Mouse (Mus musculus): ENCODE results near the gene Cpne4.

The Cpne4 gene

DNA sequence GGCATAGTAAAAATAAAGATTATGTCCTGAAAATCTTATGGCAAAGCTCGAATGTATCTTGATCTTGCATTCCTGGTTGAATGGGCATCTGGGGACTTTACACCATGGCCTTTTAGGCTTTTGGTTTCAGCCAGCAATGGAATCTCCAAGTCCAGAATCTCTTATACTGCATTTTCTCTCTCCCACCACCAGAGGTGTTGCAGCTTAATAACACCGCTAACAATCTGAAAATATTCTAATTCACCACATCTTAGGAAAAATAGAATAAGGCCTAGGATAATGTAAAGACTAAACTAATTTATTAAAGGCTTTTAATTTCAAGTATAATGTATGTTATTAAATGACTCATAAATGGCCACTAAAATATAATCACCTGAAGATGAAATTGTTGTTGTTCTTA is 503.2 kb downstream of the Cpne4 start:
- DNase-seq = no peak

DNA sequence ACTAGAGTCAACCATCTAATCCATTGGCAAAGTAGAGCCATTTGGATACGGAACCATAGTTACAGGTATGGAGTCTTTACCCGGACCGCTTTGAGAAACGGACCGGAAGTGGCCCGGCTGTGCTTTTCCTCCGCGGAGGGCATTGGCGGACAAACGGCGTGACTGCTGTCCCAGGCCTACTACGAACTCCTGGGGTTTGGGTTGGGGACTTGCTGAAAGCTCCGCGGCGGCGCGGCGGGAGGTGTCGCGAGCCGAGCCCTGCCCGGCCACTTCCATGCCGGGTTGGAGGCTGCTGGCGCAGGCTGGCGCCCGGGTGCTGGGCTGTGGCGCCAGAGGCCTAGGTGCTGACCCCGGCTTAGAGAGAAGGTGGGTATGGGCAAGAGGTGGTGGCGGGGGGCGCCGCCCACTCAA is 506.1 kb downstream of the Cpne4 start, which contains the start of gene Mrpl3:
Mrpl3 (plus strand) TSS at position 93 of the 411 bp plus-strand sequence.
- peak; percentile 74 for DNase-seq

DNA sequence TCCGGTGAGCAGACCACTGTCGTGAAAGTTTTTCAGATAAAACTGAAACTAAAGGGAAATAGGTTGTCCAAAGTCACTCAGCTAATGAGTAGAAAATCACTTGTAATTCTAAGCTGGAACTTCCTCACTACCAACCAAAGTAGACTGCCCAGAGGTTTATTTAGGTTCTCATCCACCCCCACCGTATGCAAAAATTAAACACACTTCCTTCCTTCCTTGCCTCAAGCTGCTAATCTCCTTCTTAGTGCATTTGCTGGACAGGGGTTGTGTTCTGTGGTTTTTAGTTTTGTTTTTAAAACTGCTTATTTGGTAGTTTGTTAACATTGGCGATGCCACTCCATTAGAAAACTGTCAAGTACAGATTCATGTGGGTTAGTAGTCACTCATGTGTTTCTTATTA is 506.7 kb downstream of the Cpne4 start:
- no peak for DNase-seq

DNA sequence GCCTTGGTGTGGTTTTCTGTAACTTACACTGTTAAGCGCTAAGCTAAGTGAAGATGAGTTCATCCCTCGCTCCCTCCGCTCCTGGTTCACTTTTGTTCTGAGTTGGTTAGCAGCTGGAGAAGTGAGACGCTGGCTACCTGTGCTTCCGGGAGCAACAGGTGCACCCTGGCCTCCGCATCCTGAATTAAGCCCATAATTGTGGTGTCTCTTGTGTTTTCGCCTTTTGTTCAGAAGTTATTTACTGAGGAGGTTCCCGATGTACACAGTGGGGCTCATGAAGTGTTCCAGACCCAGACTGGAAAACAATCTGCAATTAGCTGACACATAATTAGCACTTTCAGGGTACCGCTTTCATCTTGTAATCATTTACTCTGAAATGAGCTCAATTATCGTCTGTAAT is 522.0 kb downstream of the Cpne4 start:
- DNase-seq = no peak

DNA sequence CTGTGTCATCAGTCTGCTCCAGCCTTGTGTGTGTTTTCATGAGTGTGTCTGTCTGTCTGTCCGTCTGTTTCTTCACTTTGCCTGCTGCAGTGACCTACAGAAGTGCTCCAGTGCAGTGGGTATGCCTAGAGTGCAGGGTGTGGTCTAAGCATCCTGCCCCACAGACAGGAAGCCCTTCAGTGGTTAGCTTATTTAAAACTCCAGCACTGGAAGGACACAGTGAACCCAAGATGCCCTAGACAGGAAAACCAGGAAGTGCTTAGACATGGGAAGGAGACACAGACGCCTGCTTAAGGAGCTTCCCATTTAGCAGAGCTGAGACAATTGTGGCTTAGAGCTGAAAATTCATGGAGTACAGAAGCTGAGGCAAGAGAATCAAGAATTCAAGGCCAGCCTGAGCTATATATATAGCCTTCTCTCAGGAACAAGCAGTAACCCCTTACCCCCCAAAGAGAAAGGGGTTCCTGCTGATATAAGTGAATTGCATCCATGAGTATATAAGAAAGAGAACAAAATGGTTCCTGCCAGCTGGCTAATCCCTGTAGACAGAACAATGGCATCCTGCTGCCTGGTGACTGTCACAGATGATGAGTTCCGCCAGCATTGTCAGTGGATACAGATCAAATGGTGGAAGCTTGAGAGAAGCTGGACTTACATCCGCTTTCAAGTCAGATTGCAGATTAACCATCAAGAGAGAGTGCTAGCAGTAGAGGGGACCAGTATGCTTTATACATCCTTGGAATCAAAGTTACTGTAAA is 526.1 kb downstream of the Cpne4 start:
- DNase-seq = peak; percentile 7

DNA sequence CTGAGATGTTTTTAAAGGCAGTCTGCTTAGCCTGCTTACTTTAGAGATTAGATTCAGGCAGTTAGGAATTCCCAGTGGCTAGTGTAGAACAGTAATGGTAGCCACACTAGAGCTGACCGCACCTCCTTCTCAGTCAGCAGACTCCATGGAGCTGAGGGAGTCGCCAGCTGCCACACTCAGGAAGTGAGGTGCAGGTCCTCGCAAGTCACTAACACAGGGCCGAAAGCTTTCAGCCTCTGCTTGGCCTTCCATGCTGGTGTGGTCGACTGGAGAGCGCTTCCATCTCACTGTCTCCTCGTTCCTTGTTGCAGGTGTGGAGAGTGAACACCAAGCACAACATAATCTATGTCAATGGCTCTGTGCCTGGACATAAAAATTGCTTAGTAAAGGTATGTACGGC is 527.8 kb downstream of the Cpne4 start:
- DNase-seq = no peak

DNA sequence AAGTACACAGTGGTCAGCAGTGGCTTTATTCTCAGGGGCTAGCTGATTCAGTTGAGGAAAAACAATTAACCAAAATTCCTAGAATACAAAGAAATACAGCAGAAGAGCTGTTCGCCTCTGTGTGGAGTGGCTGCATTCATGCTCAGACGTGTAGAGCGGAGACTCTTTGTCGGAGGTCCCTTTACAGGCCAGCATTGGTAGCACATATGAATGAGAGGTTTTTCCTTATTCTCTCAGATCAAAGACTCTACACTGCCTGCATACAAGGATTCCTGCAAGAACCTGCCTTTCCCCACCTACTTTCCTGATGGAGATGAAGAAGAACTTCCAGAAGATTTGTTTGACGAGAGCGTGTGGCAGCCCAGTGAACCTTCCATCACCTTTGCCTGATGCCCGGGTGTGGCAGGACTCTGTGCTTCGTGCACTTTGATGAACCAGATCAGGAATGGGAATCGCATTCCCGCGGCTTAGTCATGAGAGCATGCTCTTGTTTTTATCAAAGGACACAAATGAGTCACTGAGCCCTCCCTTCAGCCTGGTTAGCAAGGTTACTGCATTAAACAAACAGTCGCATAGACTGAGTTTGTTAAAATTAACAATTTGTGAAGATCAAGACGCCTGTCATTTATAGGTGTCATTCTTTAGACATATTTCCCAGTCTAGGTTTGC is 529.8 kb downstream of the Cpne4 start:
- DNase-seq = no peak

DNA sequence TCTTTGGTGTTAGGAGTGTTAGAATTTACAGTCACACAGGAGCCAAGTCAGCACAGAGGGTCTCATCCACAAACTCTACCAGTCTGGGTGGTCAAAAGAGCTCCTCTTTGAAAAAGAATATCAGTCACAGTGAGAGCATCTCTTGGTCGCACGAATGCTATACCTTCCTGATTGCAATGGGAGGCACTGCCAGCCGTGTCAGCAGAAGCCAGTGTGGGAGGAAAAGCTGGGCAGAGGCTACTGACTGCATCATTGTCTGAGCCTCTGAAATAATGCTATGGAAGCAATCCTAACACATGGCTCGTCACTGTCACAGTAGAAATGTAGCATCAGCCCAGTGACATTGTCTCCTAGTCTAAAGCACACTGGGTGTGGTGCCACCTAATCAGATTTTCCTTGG is 531.4 kb downstream of the Cpne4 start:
- DNase-seq = no peak

DNA sequence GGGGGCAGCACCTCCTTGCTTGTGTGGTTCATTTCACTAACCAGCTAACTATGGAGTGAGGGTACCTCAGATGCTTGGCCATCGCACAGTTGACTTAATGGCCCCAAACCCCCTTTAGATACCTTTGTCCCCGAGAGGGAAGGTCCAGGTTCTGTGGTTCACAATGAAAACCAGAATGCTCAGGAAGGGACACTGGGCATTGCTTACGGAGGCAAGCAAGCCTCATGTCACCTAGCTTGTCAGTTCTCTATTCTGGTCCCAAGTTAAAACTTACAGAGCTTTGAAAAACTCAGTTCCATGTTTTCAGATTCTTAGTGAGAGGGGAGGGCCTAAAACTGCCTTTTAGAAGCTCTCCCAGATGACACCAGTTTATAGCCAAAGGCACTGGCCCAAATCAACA is 533.2 kb downstream of the Cpne4 start:
- DNase-seq = no peak

All from kidney, adult 11 months (tissue).